Mouse (Mus musculus): ENCODE data around the gene Eif3d.

GRCm38 (mm10) chr15:77938516-77938915 is 32.1 kb downstream of the Eif3d start:
- TF ChIP-seq POLR2A (IDR thresholded peaks at IDR 0.05; ENCODE audit: low read depth, low read length) (no peak), CTCF (IDR thresholded peaks at IDR 0.05; ENCODE audit: extremely low read depth, insufficient read depth, insufficient read length, insufficient replicate concordance) (no peak)
